Mouse (Mus musculus): ENCODE results near the gene Ccdc42. TPM values are rescaled to one million over a fixed set of nuclear protein-coding genes. Genes with fewer than 3 reads are reported as not detected.
A peak's percentile ranks its signal among the peaks of the same experiment; 100 is the strongest.

Ccdc42 gene
- polyA plus RNA-seq, 1 experiment from 2014 or later, result 2.9 TPM

DNA sequence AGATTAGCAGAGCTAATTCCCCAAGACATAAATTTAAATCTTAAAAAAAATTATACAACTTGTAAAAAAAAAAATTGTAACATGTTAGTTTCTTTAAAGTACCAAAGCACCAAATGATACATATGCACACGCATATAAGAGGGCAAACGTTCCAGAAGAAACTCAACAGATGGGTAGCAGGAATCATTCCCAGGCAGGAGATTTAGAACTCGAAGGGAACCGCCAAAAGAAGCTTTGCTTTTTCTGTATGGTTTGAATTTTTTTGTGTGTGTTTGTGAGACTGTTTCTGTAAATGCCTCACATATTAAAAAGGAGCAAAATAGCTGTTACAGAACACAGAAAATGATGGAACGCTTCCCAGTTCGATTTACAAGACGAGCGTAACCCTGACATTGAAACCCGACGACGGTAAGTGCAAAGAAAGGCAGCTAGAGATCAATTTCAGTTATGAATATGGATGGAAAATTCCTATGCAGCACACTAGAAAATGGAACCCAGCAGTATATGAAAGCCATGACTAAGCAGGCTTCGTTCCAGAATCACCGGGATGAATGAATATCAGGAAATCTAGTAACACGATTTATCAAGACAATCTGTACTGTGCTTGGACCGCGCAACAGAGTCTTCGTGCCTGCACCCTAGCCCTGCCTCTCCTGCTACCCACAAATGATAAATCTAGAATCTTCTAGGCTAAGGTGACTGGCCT lies 44.9 kb downstream of the Ccdc42 start:
- Histone ChIP-seq H3K9me3 (replicated peaks; ENCODE audit: low read length) (no peaks in the 10 kb centered on the region), H3K36me3 (ENCODE audit: insufficient read depth, low read length) (no peaks in the 10 kb centered on the region), H3K4me2 (ENCODE audit: low read length) (no peak overlapping the region), H3K4me1 (replicated peaks; ENCODE audit: insufficient read depth, low read length) (peaks cover 4% of the 10 kb centered on the region; the same call in 1 of the 2 replicates), H3K27ac (no peak overlapping the region), H3K9ac (ENCODE audit: low read depth, low read length) (no peak overlapping the region), H3K27me3 (ENCODE audit: insufficient read depth, low read length) (no peaks in the 10 kb centered on the region), H3K4me3 (replicated peaks; ENCODE audit: low read depth, low read length) (no peak overlapping the region)
- TF ChIP-seq CTCF (IDR thresholded peaks at IDR 0.05; ENCODE audit: low read depth), result no peak
- ATAC-seq (replicated peaks; ENCODE audit: low FRiP score, low read depth) (no peak), DNase-seq (ENCODE audit: low spot score) (no peak)
- WGBS, result 72% methylated on average over 17 of the region's 17 CpGs

DNA sequence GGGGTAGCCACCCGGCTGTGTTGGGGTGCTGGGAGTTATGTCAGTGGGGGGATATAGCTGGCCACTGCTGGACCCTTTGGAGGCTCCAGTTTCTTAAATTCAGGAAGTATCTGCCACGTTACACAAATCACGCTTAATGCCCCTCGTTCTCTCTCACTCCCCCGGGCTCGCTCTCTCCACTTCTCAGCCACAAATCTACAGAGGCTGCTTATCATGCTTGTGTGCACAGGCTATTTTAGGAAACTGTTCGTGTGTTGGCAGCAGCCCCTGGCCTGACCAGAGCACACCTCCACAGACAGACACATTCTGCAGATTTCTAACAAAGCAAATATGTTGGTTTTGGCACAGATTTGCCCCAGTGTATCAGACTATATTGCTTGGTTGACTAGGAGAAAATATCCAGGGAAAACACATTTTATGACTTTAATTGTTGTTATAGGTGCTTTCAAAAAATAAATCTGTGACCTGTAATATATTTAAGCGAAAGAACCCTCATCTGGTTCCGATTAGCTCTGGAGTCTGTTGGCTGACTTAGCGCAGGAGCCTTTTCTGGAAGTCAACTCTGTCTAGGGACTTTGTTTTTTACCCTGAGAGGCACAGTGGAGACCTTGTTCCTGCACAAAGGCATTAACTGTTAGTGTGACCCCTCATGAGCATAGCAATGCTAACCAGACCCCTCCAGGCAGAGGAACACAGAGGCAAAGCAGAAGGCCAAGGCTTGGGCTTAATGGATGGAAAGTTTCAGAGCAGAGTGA lies 51.2 kb downstream of the Ccdc42 start:
- Histone ChIP-seq H3K4me3 (replicated peaks; ENCODE audit: low read depth, low read length) (no peak overlapping the region), H3K27me3 (ENCODE audit: insufficient read depth, low read length) (no peaks in the 10 kb centered on the region), H3K9ac (ENCODE audit: low read depth, low read length) (no peak overlapping the region), H3K27ac (peak overlapping the region; percentile 43), H3K9me3 (replicated peaks; ENCODE audit: low read length) (no peaks in the 10 kb centered on the region), H3K36me3 (ENCODE audit: insufficient read depth, low read length) (no peaks in the 10 kb centered on the region), H3K4me2 (ENCODE audit: low read length) (peak overlapping the region; percentile 6; the same call in 1 of the 2 replicates), H3K4me1 (replicated peaks; ENCODE audit: insufficient read depth, low read length) (peaks cover 4% of the 10 kb centered on the region; the same call in 1 of the 2 replicates)
- WGBS, result 14% methylated on average over 10 of the region's 10 CpGs
- TF ChIP-seq CTCF (IDR thresholded peaks at IDR 0.05; ENCODE audit: low read depth), result no peak
- DNase-seq (ENCODE audit: low spot score), result peak; percentile 93
- ATAC-seq (replicated peaks; ENCODE audit: low FRiP score, low read depth), result peak; percentile 46; the same call in 1 of the 2 replicates

DNA sequence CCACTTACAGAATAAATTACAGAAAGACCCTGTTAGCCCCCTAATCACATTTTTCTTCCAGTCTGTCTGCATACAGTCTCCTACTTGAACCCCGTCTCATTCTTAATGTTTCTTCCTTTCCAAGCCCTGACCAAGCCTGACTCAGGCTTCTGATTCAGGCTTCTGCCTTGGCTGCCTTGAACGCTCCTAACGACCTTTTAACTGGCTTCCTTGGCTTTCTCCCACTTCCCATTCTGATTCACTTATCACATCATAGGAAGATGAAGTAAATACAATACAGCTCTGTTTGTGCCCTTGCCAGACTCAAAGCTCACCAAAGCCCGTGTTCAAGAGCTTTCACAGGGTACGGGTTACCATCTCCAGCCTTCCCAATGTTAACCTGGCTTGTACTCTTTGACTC lies 54.5 kb downstream of the Ccdc42 start:
- Histone ChIP-seq H3K9ac (ENCODE audit: low read depth, low read length) (no peak overlapping the region), H3K4me1 (replicated peaks; ENCODE audit: insufficient read depth, low read length) (0 out of 2 replicates have a peak, but pooled peaks cover 11% of the 10 kb centered on the region), H3K4me2 (ENCODE audit: low read length) (no peak overlapping the region), H3K27me3 (ENCODE audit: insufficient read depth, low read length) (no peaks in the 10 kb centered on the region), H3K27ac (no peak overlapping the region), H3K4me3 (replicated peaks; ENCODE audit: low read depth, low read length) (no peak overlapping the region), H3K36me3 (ENCODE audit: insufficient read depth, low read length) (no peaks in the 10 kb centered on the region), H3K9me3 (replicated peaks; ENCODE audit: low read length) (no peaks in the 10 kb centered on the region)
- DNase-seq (ENCODE audit: low spot score) (no peak), ATAC-seq (replicated peaks; ENCODE audit: low FRiP score, low read depth) (no peak)
- no peak for TF ChIP-seq CTCF (IDR thresholded peaks at IDR 0.05; ENCODE audit: low read depth)
- WGBS, result 74% methylated on average over 5 of the region's 5 CpGs

DNA sequence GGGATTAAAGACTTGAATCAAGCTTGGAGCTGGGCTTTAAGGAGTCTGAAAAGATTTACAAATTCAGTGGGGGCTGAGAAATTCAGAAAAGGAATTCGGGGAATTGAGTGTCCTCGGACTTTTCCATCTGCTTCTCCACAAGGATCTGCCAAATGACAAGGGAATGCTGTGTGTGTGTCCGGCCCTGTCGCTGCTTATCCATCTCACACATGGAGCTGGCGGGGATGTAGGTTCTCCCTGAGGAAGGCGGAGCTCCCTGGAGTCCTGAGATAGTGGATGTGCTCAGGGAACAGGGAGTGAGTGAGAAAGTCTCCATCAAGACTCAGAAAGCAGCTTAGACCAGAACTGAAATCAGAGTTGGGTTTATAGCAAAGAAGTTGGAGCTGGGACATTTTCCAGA lies 58.0 kb downstream of the Ccdc42 start:
- H3K4me1 ChIP-seq (replicated peaks; ENCODE audit: insufficient read depth, low read length), result 0 out of 2 replicates have a peak, but pooled peaks cover 11% of the 10 kb centered on the region
- H3K27ac ChIP-seq, result no peak overlapping the region
- WGBS, result 65% methylated on average over 6 of the region's 6 CpGs
- H3K4me2 ChIP-seq (ENCODE audit: low read length), result no peak overlapping the region
- ATAC-seq (replicated peaks; ENCODE audit: low FRiP score, low read depth) (no peak), DNase-seq (ENCODE audit: low spot score) (peak; percentile 54)
- H3K9ac ChIP-seq (ENCODE audit: low read depth, low read length), result no peak overlapping the region
- no peak for TF ChIP-seq CTCF (IDR thresholded peaks at IDR 0.05; ENCODE audit: low read depth)
- no peaks in the 10 kb centered on the region for H3K36me3 ChIP-seq (ENCODE audit: insufficient read depth, low read length)
- no peaks in the 10 kb centered on the region for H3K27me3 ChIP-seq (ENCODE audit: insufficient read depth, low read length)
- no peaks in the 10 kb centered on the region for H3K9me3 ChIP-seq (replicated peaks; ENCODE audit: low read length)
- no peak overlapping the region for H3K4me3 ChIP-seq (replicated peaks; ENCODE audit: low read depth, low read length)

Other genes starting within 250 kb of the Ccdc42 start
- 11.0 and 11.8 TPM in 2 replicates for gene Ntn1, start 186.2 kb upstream of the Ccdc42 start, polyA plus RNA-seq (2015; fragmentation: Nextera tagmentation; extraction: Ambion mirVana)
- gene Pik3r5, start 154.9 kb upstream of the Ccdc42 start, polyA plus RNA-seq (2015; fragmentation: Nextera tagmentation; extraction: Ambion mirVana), result 0.21 and 0.23 TPM in 2 replicates
- 3.9 and 4.2 TPM in 2 replicates for gene Pik3r6, start 84.0 kb upstream of the Ccdc42 start, polyA plus RNA-seq (2015; fragmentation: Nextera tagmentation; extraction: Ambion mirVana)
- gene Mfsd6l, start 30.8 kb upstream of the Ccdc42 start, polyA plus RNA-seq (2015; fragmentation: Nextera tagmentation; extraction: Ambion mirVana), result 4.3 and 4.7 TPM in 2 replicates
- 83.8 and 93.9 TPM in 2 replicates for gene Myh10, start 104.5 kb downstream of the Ccdc42 start, polyA plus RNA-seq (2015; fragmentation: Nextera tagmentation; extraction: Ambion mirVana)